Mouse (Mus musculus) neural tube, embryonic 13.5 days (tissue): ENCODE measurements around the gene Echs1. TPM values are rescaled to one million over a fixed set of nuclear protein-coding genes. Genes with fewer than 3 reads are reported as not detected.

Experiments used
- ATAC-seq: fragments of 200-750 bp; cut with Nextera tagmentation; 2 replicates; pipeline ENCODE4 v1.8.0; 2017; ENCODE audit warnings: low read depth, mild to moderate bottlenecking, moderate TSS enrichment, moderate library complexity
- H3K27ac ChIP-seq: fragments of 300-500 bp; sonication (generic); replicated peaks from 2 replicates; pipeline ENCODE4 v1.5.1; 2015; ENCODE audit warnings: moderate library complexity, mild to moderate bottlenecking, inconsistent platforms
- H3K27me3 ChIP-seq: fragments of 300-500 bp; sonication (generic); 2 replicates; pipeline ENCODE4 v1.6.1; 2015; ENCODE audit warnings: mild to moderate bottlenecking, inconsistent platforms
- H3K36me3 ChIP-seq: fragments of 300-500 bp; sonication (generic); 2 replicates; pipeline ENCODE4 v1.6.1; 2015; ENCODE audit warnings: mild to moderate bottlenecking, inconsistent platforms
- H3K4me1 ChIP-seq: fragments of 300-500 bp; sonication (generic); replicated peaks from 2 replicates; pipeline ENCODE4 v1.6.1; 2015; ENCODE audit warnings: inconsistent platforms
- H3K4me2 ChIP-seq: fragments of 300-500 bp; sonication (generic); 2 replicates; pipeline ENCODE4 v1.6.1; 2015; ENCODE audit warnings: inconsistent platforms, mild to moderate bottlenecking, moderate library complexity
- H3K4me3 ChIP-seq: fragments of 300-500 bp; sonication (generic); 2 replicates; pipeline ENCODE4 v1.5.1; 2015; ENCODE audit warnings: mild to moderate bottlenecking, inconsistent platforms
- H3K9ac ChIP-seq: fragments of 300-500 bp; sonication (generic); 2 replicates; pipeline ENCODE4 v1.6.1; 2015; ENCODE audit warnings: moderate library complexity, mild to moderate bottlenecking, inconsistent platforms
- H3K9me3 ChIP-seq: fragments of 300-500 bp; sonication (generic); 2 replicates; pipeline ENCODE4 v1.6.1; 2016; ENCODE audit warnings: inconsistent platforms
- WGBS: fragments of 180-500 bp; shearing (Covaris S2); methylation state at CpG from one replicate; pipeline ENCODE4 v1.1.7; 2015; 5-methylcytosine and 5-hydroxymethylcytosine counted together
- polyA plus RNA-seq: library from polyadenylated mRNA; unstranded; fragments of >200 nt; fragmentation: Nextera tagmentation; extraction: Ambion mirVana; gene quantifications from 2 replicates; pipeline ENCODE4 v1.2.1, GENCODE M21; 2015

Echs1 gene
- polyA plus RNA-seq, 1 experiment from 2014 or later = 125 TPM

DNA sequence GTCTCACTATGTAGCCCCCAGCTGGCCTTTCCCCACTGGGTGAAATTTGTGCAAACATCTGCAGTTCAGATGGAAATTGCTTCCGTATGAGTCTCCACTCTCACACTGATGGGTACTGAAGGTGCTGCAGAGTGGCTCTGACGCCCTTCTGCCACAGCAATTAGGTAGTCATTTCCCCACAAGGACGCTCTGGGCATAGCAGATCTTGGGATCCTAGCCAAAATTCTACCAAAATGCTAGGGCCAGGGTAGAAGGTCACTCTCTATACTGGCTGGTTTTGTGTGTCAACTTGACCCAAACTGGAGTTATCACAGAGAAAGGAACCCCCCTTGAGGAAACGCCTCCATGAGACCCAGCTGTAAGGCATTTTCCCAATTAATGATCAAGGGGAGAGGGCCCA, 12.3 kb downstream of the Echs1 start:
- no peak overlapping the region for H3K27ac ChIP-seq
- H3K9ac ChIP-seq = no peak overlapping the region

DNA sequence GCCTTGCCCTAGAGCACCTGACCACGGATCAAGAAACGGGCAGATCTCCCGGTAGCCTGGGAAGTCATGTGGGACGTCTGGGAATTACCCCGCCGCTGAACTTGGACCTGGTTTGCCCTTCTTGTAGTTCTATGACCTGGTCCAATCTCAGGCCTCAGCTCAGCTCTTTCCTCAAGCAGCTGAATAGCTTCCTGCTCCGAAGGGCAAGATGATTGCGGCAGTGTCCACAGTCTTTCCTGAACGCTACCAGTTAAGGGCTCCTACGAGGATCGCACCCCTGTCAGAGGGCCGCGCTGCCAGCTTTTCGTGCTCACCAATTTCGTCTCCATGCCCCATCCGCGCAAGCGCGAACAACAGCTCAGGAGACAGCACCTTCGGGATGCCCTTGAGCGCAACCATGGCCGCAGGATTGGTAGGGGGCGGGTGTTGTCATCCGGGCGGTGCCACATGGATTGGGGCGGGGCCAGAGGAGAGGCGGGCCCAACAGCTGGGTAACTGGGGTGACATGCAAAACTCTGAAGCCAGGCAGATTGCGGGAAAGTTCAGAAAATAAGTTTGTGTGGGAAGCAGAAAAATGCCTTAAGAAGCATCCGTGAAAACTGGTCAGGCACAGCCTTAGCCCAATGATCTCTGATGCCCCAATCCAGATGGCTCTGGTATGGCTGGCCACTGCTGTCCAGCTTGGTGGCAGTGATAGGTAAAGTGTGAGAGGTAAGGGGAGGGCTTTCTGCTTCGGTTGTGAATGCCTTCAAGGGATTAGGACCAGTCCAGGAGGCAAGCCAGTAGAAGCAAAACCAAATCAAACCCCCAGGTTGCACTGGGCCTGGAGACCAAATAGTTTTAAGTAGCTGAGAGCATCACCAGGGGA, 14.0 kb downstream of the Echs1 start, which contains the start of gene Fuom:
Fuom (minus strand) TSS at position 449 of the 868 bp plus-strand sequence.
- peak within 1 kb of the TSS; percentile 44 for H3K4me3 ChIP-seq
- H3K36me3 ChIP-seq = peaks cover 23% of the 10 kb centered on the region
- H3K27me3 ChIP-seq = no peaks in the 10 kb centered on the region
- WGBS = 2% methylated on average over 30 of the region's 30 CpGs
- ATAC-seq = peak; percentile 87
- H3K9me3 ChIP-seq = no peaks in the 10 kb centered on the region
- peaks cover 19% of the 10 kb centered on the region for H3K4me1 ChIP-seq
- H3K4me2 ChIP-seq = peak within 1 kb of the TSS; percentile 65
- H3K27ac ChIP-seq = peak within 1 kb of the TSS; percentile 49
- H3K9ac ChIP-seq = peak within 1 kb of the TSS; percentile 71

More for the DNA sequence above, 12.3 kb downstream of the Echs1 start:
- no peak overlapping the region for H3K4me3 ChIP-seq
- H3K4me1 ChIP-seq = peaks cover 19% of the 10 kb centered on the region
- ATAC-seq = no peak
- peaks cover 41% of the 10 kb centered on the region for H3K36me3 ChIP-seq
- no peaks in the 10 kb centered on the region for H3K27me3 ChIP-seq
- WGBS = 91% methylated on average over 4 of the region's 4 CpGs
- no peaks in the 10 kb centered on the region for H3K9me3 ChIP-seq
- no peak overlapping the region for H3K4me2 ChIP-seq

DNA sequence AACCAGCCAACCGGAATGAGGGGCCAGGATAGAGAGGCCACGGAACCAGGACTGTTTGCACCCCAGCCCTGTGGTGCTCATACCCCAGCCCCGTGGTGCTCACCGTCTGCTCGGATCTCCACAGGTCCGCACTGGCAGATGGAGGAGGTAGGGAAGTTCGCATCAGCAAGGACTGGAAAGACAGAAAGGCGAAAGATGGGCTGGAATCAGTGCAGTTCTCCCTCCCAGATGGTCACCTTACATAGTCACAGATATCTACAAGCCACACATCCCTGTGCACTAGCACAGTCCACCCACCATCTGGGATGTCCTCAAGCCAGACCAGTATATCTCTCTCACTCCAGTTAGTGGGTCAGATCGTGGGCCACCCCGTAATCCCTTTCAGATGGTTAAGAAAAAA, 14.8 kb downstream of the Echs1 start:
- Histone ChIP-seq H3K4me3 (peak overlapping the region; percentile 44), H3K4me2 (peak overlapping the region; percentile 65), H3K36me3 (peaks cover 16% of the 10 kb centered on the region), H3K9me3 (no peaks in the 10 kb centered on the region), H3K27me3 (no peaks in the 10 kb centered on the region), H3K4me1 (peaks cover 19% of the 10 kb centered on the region), H3K9ac (peak overlapping the region; percentile 71), H3K27ac (no peak overlapping the region)
- 68% methylated on average over 10 of the region's 10 CpGs for WGBS
- ATAC-seq = peak; percentile 52; the same call in 1 of the 2 replicates

DNA sequence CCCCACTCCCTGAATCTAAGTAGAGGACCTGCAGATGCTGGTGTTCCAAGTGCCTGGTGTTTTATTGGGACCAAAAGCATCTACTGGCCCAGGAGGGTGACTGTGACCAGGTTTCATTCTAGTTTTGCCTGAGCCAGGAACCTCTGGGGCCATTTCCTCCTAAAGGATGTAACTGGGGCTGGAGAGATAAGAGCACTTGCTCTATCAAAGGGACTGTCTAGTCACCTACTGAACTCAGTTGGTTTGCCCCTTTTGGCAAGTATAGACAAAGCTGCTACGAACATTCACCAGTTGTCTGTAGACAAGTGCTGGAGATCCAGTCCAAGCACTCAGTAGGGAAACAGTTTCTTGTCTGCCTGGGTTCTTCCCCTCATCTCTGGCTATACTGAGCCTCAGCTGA, 17.8 kb downstream of the Echs1 start:
- ATAC-seq = no peak
- Histone ChIP-seq H3K27ac (no peak overlapping the region), H3K4me3 (no peak overlapping the region), H3K27me3 (no peaks in the 10 kb centered on the region), H3K36me3 (no peaks in the 10 kb centered on the region; the same call in 1 of the 2 replicates), H3K9ac (no peak overlapping the region), H3K9me3 (no peaks in the 10 kb centered on the region), H3K4me1 (peaks cover 19% of the 10 kb centered on the region), H3K4me2 (no peak overlapping the region)
- 96% methylated on average over 1 of the region's 1 CpGs for WGBS

GRCm38 (mm10) chr7:140096055-140096454, 20.2 kb downstream of the Echs1 start:
- H3K27me3 ChIP-seq = no peaks in the 10 kb centered on the region
- H3K4me3 ChIP-seq = no peak overlapping the region
- no peak for ATAC-seq
- H3K27ac ChIP-seq = no peak overlapping the region
- no peak overlapping the region for H3K4me2 ChIP-seq
- peaks cover under 1% of the 10 kb centered on the region for H3K4me1 ChIP-seq
- H3K9me3 ChIP-seq = no peaks in the 10 kb centered on the region
- no peaks in the 10 kb centered on the region; the same call in 1 of the 2 replicates for H3K36me3 ChIP-seq
- no peak overlapping the region for H3K9ac ChIP-seq

- ATAC-seq = no peak
- H3K36me3 ChIP-seq = no peaks in the 10 kb centered on the region; the same call in 1 of the 2 replicates
- WGBS = 20% methylated on average over 1 of the region's 1 CpGs
- no peaks in the 10 kb centered on the region for H3K9me3 ChIP-seq
- H3K4me1 ChIP-seq = no peaks in the 10 kb centered on the region
- no peak overlapping the region for H3K4me3 ChIP-seq
- H3K4me2 ChIP-seq = no peak overlapping the region
- H3K27me3 ChIP-seq = no peaks in the 10 kb centered on the region
- no peak overlapping the region for H3K27ac ChIP-seq
- H3K9ac ChIP-seq = no peak overlapping the region
These were observed 20.7 kb downstream of the Echs1 start for GRCm38 (mm10) chr7:140095556-140095955.

- Histone ChIP-seq H3K4me1 (no peaks in the 10 kb centered on the region), H3K9ac (no peak overlapping the region), H3K27ac (no peak overlapping the region), H3K4me3 (no peak overlapping the region), H3K27me3 (no peaks in the 10 kb centered on the region), H3K9me3 (no peaks in the 10 kb centered on the region), H3K36me3 (no peaks in the 10 kb centered on the region; the same call in 1 of the 2 replicates), H3K4me2 (no peak overlapping the region)
- no peak for ATAC-seq
- 63% methylated on average over 5 of the region's 5 CpGs for WGBS
These were observed 21.3 kb downstream of the Echs1 start for GRCm38 (mm10) chr7:140094954-140095353.

DNA sequence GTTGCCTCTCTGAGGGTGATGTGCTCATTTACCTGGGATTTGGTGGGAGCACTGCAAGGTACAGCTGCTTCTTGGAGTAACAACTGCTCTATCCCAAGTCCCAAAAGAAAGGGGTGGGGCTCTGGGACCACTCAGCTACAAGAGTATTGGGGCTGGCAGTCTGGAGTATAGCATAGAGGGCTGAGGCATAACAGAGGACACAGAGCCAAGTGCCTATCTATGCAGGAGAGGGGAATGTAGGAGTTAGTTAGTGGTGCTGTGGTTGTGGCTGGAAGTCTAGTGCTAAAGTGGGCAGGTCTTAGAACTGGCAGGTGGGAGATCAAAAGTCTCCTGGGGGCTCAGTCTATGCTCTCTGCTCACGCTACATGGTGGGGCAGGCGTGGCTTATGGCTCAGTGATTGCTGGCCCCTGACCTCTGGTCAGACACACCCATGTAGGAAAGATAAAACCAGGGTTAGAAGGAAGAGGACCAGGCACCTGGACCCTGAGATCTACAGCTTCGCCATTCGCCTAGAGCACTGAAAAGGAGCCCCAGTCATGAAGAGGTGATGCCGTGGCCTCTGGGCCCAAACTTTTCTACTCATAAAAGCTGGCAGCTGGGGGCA, 23.2 kb downstream of the Echs1 start, which contains the start of gene Prap1:
Prap1 (plus strand) TSS at position 472 of the 605 bp plus-strand sequence.
- Histone ChIP-seq H3K4me3 (no peak within 1 kb of the TSS), H3K27ac (no peak within 1 kb of the TSS), H3K27me3 (no peaks in the 10 kb centered on the region), H3K9ac (no peak within 1 kb of the TSS), H3K4me2 (no peak within 1 kb of the TSS), H3K36me3 (no peaks in the 10 kb centered on the region), H3K9me3 (no peaks in the 10 kb centered on the region), H3K4me1 (no peaks in the 10 kb centered on the region)
- 72% methylated on average over 5 of the region's 5 CpGs for WGBS
- no peak for ATAC-seq

GRCm38 (mm10) chr7:140090601-140091000, 25.7 kb downstream of the Echs1 start:
- no peaks in the 10 kb centered on the region for H3K36me3 ChIP-seq
- H3K4me2 ChIP-seq = no peak overlapping the region
- no peak for ATAC-seq
- H3K4me3 ChIP-seq = no peak overlapping the region
- H3K9ac ChIP-seq = no peak overlapping the region
- no peaks in the 10 kb centered on the region for H3K27me3 ChIP-seq
- H3K9me3 ChIP-seq = no peaks in the 10 kb centered on the region
- WGBS = 79% methylated on average over 10 of the region's 10 CpGs
- H3K4me1 ChIP-seq = no peaks in the 10 kb centered on the region
- H3K27ac ChIP-seq = no peak overlapping the region

GRCm38 (mm10) chr7:140082242-140082678, 34.0 kb downstream of the Echs1 start, which contains the start of gene Caly:
Caly (minus strand) TSS chr7:140082548.
- ATAC-seq = peak; percentile 84
- Histone ChIP-seq H3K4me1 (peaks cover 41% of the 10 kb centered on the region), H3K4me3 (peak within 1 kb of the TSS; percentile 50), H3K36me3 (no peaks in the 10 kb centered on the region), H3K4me2 (peak within 1 kb of the TSS; percentile 66), H3K27me3 (peaks cover 11% of the 10 kb centered on the region), H3K9ac (peak within 1 kb of the TSS; percentile 73), H3K27ac (peak within 1 kb of the TSS; percentile 86), H3K9me3 (no peaks in the 10 kb centered on the region)
- 2% methylated on average over 18 of the region's 18 CpGs for WGBS

DNA sequence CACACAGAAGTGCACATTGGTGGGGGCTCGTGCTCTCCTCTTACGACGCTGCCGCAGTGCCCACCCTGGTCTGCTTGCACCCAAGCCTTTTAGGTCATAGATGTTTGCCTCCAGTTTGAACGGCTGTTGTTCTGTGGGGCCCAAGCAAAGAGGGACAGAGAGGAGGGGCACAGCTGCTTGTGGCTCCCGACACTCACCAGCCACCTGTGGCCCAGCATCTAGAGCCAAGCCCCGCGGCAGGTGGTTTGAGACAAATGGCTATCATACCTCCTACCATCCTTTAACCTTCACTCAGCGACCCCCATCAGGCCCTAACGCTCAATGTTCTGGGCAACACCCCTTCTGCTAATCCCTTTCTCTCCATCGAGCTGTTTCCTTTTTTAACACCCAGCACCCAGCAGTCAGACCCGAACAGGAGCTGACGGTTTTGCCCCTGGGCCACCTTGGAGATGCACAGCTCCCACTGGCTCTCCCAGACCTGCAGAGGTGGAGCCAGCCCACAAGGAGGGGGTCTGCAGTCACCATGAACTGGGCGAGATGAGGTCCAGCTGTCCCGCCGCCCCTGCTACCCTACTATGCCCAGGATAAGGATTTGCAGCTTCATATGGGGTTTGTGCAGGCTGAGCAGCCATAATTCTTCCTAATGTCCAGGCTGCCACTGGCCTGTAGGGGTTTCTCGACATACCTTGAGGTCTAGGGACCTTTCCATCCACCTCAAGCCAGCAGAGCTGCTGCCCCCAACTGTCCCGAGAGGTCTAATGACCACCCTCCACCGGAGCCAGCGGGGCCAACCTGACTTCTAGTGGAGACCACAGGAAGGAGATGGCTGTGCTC, 34.7 kb downstream of the Echs1 start:
- peak; percentile 49; the same call in 1 of the 2 replicates for ATAC-seq
- Histone ChIP-seq H3K9me3 (no peaks in the 10 kb centered on the region), H3K27ac (peak overlapping the region; percentile 86), H3K36me3 (no peaks in the 10 kb centered on the region), H3K4me2 (peak overlapping the region; percentile 66), H3K9ac (peak overlapping the region; percentile 73), H3K4me3 (peak overlapping the region; percentile 50), H3K4me1 (peaks cover 41% of the 10 kb centered on the region), H3K27me3 (peaks cover 11% of the 10 kb centered on the region)
- WGBS = 12% methylated on average over 20 of the region's 20 CpGs
